Mouse (Mus musculus) E14TG2a.4 (cell line): ENCODE data around the gene Trim29.

Experiments
- CTCF ChIP-seq: conservative IDR thresholded peaks from 2 replicates; pipeline ENCODE4 v1.5.1; 2014; ENCODE audit warnings: low read length
- NANOG ChIP-seq: IDR thresholded peaks from 2 replicates; pipeline ENCODE4 v1.6.1; 2014; ENCODE audit warnings: borderline replicate concordance, low read length, mixed read lengths

GRCm38 (mm10) chr9:43358591-43359323, 48.1 kb downstream of the Trim29 start:
- TF ChIP-seq CTCF: no peak
- TF ChIP-seq NANOG: no peak
